Mouse (Mus musculus) lung, adult 18-20 months (tissue): ENCODE results near the gene Arhgef26.

ENCODE experiments used
- DNase-seq, 2 experiments: peaks; one replicate each; pipeline ENCODE4 v3.0.0; 2022; ENCODE audit warnings: mixed read lengths in 2 of 2

Arhgef26 gene

DNA sequence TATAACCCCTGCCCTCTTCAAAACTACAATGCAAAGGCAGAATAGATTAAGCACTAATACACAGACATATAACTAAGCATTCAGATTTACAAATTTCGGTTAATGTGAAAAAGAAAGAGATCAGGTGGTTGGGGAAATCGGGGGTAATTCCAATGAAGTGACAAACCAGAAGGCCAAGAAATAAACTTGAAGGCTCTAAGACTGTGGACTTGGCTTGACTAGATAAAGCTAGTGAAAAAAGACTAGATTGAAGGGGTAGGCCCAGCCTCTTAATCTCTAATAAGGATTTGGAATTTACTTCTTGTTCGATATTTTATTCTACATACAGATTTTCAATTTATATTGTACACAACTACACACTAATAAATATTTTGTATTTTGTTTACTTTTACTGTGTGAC is at the start of gene Arhgef26:
Gene Arhgef26, plus strand, starts transcription at position 301 of the 400 bp plus-strand sequence.
- no peak for DNase-seq

- DNase-seq: no peak
Observed at GRCm38 (mm10) chr3:62310493-62310892, 27.7 kb upstream of the Arhgef26 start.

GRCm38 (mm10) chr3:62311224-62311623 is 26.9 kb upstream of the Arhgef26 start:
- DNase-seq: no peak

DNA sequence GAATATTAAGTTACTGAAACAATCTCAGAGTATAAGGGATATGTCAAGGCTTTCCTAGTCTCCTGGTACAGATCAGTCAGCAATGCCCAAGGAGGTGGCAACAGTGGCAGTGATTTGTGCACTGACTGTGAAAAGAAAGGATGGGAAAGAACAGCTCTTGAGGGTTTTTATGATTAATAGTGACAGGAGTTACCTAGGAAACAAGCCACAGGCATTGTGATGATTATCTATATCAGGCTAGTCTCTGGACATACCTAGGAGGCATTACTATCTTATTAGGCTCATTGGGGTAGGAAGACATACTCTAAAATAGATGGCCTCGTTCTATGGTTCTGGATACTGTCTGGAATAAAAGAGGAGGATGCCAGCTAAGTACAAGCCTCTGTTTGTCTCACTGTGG is 13.4 kb upstream of the Arhgef26 start:
- no peak for DNase-seq

DNA sequence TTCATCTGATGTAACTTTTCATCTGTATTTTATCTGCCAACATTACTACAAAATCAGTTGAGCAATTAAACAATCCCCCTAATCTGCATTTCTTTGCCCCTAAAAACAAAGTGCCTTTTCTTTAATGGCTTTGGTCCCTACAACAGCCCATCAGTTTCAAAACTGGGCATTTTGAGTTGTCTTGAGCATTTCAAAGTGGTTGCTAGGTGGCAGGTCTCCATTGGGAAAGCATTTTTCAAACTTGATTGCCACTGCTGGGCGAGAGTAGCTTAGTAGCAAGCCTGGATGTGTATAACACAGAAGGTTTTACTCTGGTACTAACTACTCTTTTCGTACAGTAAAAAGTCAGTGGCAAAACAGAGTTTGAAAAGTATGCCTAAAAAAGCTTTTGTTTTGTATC is 10.2 kb upstream of the Arhgef26 start:
- DNase-seq: no peak

GRCm38 (mm10) chr3:62338461-62338853 is 313 bp downstream of the Arhgef26 start:
- DNase-seq: no peak

DNA sequence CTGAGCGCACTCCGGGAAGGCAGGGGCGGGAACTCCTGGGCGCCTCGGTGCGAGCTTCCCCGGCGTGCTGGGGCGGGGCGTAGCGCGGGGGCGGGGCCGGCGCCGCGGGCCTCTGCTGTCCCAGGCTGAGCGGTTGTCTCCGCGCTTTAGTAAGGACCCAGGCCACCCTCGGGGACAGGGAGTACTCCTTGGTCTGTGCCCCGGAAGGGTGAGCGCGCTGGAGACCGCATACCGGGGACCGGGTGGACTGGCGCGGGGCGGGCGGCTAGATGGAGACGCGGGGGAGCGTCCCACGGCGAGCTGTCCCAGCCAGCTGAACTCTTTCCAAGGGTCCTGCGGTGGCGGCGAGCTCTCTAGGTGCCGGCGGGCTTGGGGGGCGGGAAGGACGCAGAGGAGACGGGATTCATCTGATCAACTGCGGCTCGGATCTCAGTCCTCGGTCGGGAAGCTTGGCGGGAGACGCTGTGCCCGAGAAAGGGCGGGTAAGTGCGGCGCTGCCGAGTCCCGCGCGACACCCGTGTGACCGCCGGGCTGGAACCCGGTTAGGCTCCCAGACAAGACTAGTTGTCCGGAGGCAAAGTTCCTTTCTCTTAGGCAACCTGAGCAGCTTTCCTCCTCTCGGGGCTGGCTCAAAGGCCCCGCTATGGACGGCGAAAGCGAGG is 841 bp downstream of the Arhgef26 start:
- peak; percentile 82 to 86 for DNase-seq

GRCm38 (mm10) chr3:62339516-62340051 is 1.4 kb downstream of the Arhgef26 start:
- DNase-seq: peak; percentile 69 to 77

- DNase-seq: peak; percentile 11 to 22
Observed at GRCm38 (mm10) chr3:62340154-62340760, 2.1 kb downstream of the Arhgef26 start.

GRCm38 (mm10) chr3:62340861-62341260 is 2.7 kb downstream of the Arhgef26 start:
- DNase-seq: peak in 1 of 2 experiments; percentile 39

DNA sequence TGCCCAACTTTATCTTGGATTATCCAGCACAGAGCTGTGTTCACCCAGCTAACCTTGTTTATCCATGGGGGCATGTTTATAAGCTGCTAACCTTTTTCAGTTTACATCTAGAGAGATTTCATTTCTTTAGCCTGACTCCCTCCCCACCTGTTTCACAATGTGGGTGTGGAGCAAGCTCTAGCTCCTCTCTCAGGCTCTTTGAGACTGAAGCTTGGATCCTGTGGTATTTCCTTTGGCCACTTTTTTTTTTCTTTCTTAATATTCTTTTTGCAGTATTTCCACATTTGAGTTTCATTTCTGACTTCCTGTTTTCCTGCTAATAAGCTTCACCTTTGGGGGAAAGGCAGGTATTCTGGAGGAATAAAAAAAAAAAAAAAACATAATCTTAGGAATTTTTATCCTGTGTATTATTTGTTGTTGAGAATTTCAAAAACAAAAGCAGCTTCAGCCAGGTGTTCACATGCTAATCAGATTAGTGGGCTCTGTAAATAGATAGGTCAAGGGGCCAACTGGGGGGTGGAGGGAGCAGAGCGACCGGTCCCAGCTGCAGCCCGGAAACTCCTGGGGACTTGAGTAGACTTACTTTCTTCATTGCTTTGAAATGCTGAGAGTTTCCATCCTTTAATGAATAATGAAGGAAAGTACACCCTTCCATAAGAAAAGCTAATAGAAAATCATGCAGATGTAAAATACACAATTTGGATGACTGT is 3.5 kb downstream of the Arhgef26 start:
- peak in 1 of 2 experiments; percentile 38 for DNase-seq

DNA sequence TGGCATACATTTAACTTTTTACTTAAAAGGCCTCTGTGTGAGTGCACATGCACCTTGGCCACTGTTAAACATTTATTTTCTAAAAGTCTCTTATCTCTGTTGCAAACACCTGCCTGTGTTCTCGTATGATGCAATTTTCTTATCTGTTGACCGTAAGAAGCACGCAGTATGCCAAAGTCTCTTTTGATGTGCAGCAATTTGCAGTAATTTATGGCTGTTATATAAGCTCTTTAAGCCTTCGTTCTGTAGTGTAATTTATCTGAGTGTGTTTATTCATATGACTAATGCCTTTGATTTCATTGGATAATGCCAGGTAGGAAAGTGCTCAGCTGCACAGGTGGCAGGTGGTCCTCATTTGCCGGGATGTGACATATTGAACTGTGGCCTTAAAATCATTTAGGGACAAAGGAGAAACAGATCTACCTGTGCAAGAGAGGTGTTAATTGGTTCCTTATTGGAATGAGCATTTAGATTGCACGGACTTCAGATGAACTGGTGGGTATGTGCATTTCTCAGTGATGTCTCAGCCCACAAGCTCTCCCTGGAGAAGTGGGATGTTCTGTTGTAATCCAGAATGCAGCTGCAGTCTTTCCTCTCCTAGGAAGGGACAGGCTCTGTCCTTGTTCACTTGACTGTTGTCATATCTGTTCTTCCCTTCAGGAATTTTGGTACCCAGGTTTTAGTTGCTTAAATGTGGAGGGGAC is 10.5 kb downstream of the Arhgef26 start:
- DNase-seq: no peak

DNA sequence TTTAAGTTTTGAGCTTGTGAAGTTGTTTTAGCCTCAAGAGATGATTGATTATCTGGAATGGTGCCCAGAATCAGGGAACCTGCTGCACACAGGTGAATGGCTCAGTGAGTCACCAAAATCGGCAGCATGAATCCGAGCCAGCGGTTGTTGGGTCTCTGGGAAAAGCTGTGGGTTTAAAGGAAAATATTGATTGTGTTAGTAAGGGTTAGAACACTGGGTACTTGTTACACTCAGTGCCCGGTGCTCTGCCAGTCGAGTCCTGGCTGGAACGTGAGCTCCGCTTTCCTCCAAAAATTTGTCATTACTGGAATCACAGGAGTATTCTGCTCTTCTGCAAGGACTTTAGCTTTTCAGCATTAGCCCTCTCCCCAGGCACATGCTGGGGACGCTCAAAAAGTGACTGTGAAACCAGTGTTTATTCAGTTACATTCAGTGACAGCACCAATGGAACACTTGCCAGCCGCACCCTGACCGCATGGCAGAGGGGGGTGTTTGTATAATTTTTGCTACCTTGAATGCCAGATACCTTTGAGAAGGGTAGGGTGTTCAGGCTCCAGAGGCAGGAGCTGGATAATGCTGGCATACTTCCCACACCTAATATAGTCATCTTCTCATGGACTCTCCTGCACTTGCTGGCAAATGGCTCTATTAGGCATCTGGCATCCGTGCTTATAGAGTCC is 11.2 kb downstream of the Arhgef26 start:
- peak; percentile 58 to 75 for DNase-seq

- no peak for DNase-seq
Observed at GRCm38 (mm10) chr3:62352071-62352470, 13.9 kb downstream of the Arhgef26 start.

- no peak for DNase-seq
Observed at GRCm38 (mm10) chr3:62352876-62353275, 14.7 kb downstream of the Arhgef26 start.

- no peak for DNase-seq
Observed at GRCm38 (mm10) chr3:62367882-62368281, 29.7 kb downstream of the Arhgef26 start.

GRCm38 (mm10) chr3:62372841-62373240 is 34.7 kb downstream of the Arhgef26 start:
- peak; percentile 27 to 55 for DNase-seq

DNA sequence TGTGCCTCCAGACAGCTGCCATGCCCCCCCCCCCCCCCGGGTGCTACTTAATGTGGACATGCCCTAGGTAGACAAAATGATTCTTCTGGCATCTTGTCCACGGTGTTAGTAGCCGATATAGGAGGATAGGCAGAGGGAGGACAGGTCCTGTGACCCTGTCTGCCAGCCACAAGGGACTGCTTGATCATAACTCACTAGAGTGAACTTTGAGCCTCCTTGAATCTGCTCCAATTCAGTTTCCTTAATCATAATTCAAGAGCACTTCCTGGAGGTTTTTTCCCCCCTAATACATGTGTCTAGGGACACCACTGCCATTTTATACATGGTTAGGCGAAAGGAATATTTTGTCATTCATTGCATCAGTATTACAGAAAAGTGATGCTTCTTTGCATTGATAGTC is 36.2 kb downstream of the Arhgef26 start:
- no peak for DNase-seq

GRCm38 (mm10) chr3:62374831-62375230 is 36.7 kb downstream of the Arhgef26 start:
- DNase-seq: peak; percentile 70 to 77

DNA sequence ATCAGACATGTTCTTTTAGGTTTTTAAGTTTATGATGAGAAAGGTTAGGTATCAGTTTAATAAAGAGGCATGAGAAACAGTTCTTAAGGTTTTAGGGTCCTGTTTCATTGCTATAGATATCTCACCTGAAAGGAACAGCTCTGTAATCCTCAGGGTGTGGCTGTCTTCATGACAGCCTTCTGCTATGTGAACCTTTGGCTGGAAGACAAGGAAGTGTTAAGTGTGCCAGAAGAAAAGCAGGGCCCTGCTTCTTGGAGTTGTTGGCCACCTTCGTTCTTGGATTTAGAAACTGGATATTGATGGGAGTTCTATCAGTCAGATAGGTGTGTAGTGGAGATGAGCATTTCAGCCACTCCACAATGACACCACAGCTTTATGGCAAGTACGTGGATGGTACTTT is 38.6 kb downstream of the Arhgef26 start:
- no peak for DNase-seq

DNA sequence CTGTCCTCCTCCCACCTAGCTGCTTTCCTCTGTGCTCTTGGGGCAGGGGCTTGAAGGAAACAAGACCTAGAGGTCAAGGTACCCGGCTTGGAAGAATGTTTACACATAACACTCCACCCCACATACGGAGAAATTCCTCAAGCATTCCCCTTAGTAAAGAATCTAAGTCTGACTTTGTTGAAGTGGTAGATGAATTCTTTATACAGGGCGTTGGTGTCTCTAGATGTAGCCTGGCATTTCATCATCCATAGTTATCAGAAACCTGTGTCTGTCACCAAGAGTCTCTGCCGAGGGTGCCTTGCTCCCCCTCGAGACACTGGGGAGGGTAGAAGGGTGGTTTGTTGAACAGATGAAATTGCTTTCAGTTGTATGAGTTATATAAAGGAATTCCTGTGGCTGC is 41.8 kb downstream of the Arhgef26 start:
- DNase-seq: peak; percentile 31 to 38

DNA sequence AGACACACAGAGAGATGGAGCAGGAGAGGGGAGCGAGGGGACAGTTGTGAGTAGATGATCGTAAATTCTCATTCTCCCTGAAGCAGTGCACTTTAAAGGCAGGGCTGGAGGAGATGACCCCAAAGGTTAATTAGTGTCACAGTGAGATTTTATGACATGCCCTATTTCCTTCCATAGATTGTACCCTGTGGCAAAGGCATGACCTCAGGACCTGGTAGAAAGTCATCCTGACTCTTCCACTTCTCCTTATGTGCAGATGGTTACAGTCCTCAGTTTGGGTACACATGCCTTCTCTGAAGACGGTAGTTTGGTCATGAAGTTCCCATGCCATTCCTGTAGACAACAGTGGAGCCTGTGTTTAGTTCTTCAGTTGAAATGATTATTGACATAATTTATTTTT is 42.3 kb downstream of the Arhgef26 start:
- DNase-seq: no peak
